Mouse (Mus musculus): ENCODE measurements around the gene Hpdl. TPM values are rescaled to one million over a fixed set of nuclear protein-coding genes. Genes with fewer than 3 reads are reported as not detected.

Hpdl gene
- polyA plus RNA-seq, 1 experiment from 2014 or later = 0.25 TPM

DNA sequence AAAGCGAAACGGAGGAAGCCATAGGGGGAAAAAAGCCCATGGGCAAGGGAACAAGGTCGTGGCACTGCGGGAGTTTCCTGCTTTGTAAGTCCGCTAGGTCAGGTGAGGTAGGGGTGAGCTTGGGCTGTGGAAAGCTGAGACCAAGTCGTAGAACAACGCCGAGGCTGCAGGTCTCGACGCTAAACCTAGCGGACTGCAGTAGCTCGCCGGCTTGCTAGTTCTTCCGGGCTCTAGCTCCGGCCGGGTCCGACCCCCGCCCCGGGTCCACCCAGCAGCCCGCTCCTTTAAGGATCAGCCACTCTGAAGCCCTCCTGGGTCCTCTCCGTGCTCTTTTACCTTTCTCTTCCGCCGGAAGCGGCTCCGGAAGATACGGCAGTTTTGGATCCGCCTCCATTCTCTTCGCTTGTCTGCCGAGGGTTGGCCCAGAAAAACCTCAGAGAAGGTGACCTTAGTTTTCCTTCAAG lies 3.1 kb upstream of the Hpdl start:
- peaks cover 11% of the 10 kb centered on the region for H3K27me3 ChIP-seq (replicated peaks; ENCODE audit: insufficient read depth, low read length)
- peak overlapping the region; percentile 80 for H3K4me2 ChIP-seq (replicated peaks; ENCODE audit: low read depth, low read length)
- H3K9me3 ChIP-seq (ENCODE audit: low read length) = no peaks in the 10 kb centered on the region
- H3K4me1 ChIP-seq (ENCODE audit: insufficient read depth, low read depth, low read length) = peaks cover 17% of the 10 kb centered on the region; the same call in 1 of the 2 replicates
- no peaks in the 10 kb centered on the region for H3K36me3 ChIP-seq (ENCODE audit: insufficient read depth, low read length)
- H3K4me3 ChIP-seq (ENCODE audit: low read depth, low read length) = peak overlapping the region; percentile 57
- ATAC-seq (peak; percentile 46; the same call in 1 of the 2 replicates), DNase-seq (ENCODE audit: low spot score) (peak; percentile 79)
- H3K27ac ChIP-seq (ENCODE audit: low read length) = peak overlapping the region; percentile 74; the same call in 1 of the 2 replicates
- TF ChIP-seq CTCF (IDR thresholded peaks at IDR 0.05) (no peak), EP300 (IDR thresholded peaks at IDR 0.05) (no peak)
- under 1% methylated on average over 29 of the region's 29 CpGs for WGBS
- H3K9ac ChIP-seq (replicated peaks; ENCODE audit: low read depth) = peak overlapping the region; percentile 60

DNA sequence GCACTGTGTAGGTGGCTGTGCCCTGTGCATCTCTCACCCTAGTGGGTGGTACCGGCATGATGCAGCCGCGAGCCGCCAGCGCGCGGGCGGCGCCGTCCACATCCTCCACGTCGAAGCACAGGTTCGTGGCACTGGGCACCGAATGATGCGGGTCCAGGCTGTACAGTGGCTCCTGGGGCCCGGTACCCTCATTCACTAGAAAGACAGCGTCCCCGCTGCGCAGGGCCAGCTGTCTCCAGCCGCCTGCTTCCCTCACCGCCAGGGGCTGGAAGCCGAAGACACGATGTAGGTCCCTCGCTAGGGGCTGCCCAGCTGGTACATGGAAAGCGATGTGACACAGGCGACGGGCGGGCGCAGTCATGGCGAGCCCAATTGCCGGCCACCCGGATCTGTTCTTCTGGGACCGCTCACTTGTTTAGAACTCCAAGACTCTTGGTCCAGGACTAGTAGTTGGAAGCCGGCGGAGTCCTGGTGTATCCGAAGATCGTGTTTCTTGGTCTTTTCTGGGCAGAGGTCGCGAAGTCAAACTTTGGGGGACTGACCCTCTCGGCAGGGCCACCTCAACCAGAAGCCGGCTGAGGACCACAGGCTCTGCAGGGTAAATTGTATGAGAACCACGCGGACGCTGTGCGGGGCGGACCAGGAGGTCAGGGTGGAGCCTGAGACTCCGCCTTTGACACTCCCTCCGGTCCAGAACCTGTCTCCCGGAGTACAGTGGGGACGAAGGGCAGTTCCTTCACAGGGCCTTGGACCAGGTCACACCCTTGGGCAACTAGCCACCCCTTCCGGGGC lies 409 bp downstream of the Hpdl start:
- ATAC-seq (peak; percentile 86), DNase-seq (ENCODE audit: low spot score) (peak; percentile 86)
- H3K36me3 ChIP-seq (ENCODE audit: insufficient read depth, low read length) = 0 out of 2 replicates have a peak, but pooled peaks cover 4% of the 10 kb centered on the region
- 0 out of 2 replicates have a peak overlapping the region, but pooled peaks have one; percentile 3 for H3K9ac ChIP-seq (replicated peaks; ENCODE audit: low read depth)
- TF ChIP-seq EP300 (IDR thresholded peaks at IDR 0.05) (no peak), CTCF (IDR thresholded peaks at IDR 0.05) (peak; percentile 65)
- H3K4me1 ChIP-seq (ENCODE audit: insufficient read depth, low read depth, low read length) = peaks cover 17% of the 10 kb centered on the region; the same call in 1 of the 2 replicates
- no peaks in the 10 kb centered on the region for H3K9me3 ChIP-seq (ENCODE audit: low read length)
- under 1% methylated on average over 49 of the region's 51 CpGs for WGBS
- peak overlapping the region; percentile 91 for H3K4me2 ChIP-seq (replicated peaks; ENCODE audit: low read depth, low read length)
- peak overlapping the region; percentile 46 for H3K4me3 ChIP-seq (ENCODE audit: low read depth, low read length)
- peaks cover 11% of the 10 kb centered on the region for H3K27me3 ChIP-seq (replicated peaks; ENCODE audit: insufficient read depth, low read length)
- no peak overlapping the region for H3K27ac ChIP-seq (ENCODE audit: low read length)

DNA sequence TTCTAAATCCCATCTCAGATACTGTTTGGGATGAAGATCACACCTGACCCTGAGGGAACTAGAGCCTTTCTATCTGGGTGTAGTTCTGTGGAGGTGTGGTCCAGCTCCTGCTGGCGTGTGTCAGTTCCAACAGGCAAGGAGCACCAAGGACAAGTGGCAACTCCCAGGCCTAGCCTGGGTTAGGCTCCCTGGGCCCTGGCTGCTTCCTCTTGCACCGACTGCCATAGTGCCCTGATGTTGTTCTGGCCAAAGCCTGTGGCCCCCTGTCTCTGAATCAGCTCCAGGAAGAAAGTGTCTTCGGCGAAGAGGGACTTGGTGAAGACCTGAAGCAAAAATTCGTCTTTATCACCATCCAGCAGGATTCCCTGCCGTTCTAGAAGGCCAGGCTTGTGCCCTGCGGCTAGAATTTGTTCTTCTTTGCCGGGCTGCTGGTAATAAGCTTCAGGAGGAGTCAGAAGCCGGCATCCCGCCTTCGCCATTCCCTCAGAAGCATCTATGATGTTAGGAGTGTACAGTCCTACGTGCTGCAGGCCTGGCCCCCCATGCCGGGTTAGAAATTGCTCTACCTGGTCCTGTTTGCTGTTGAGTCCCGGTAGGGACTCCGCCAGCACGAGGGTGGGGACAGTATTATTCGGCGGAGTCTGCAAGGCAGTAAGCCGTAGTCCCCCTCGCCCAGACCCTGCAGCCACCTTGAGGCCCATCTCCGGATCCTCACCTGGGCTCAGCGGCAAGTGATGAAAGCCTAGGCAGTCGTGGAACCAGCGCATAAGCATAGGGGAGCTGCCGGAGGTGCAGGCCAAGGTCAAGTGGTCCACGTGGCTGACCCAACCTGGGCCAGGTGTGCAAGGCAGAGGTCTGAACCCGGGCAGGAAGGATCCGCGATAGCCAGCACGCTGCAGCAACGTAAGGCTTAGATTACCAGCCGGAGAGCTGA lies 1.3 kb downstream of the Hpdl start:
- Histone ChIP-seq H3K36me3 (ENCODE audit: insufficient read depth, low read length) (0 out of 2 replicates have a peak, but pooled peaks cover 4% of the 10 kb centered on the region), H3K9ac (replicated peaks; ENCODE audit: low read depth) (no peak overlapping the region), H3K27me3 (replicated peaks; ENCODE audit: insufficient read depth, low read length) (peaks cover 11% of the 10 kb centered on the region), H3K4me1 (ENCODE audit: insufficient read depth, low read depth, low read length) (peaks cover 13% of the 10 kb centered on the region; the same call in 1 of the 2 replicates), H3K9me3 (ENCODE audit: low read length) (no peaks in the 10 kb centered on the region), H3K4me2 (replicated peaks; ENCODE audit: low read depth, low read length) (peak overlapping the region; percentile 91), H3K27ac (ENCODE audit: low read length) (no peak overlapping the region), H3K4me3 (ENCODE audit: low read depth, low read length) (peak overlapping the region; percentile 46)
- WGBS = 28% methylated on average over 32 of the region's 32 CpGs
- TF ChIP-seq EP300 (IDR thresholded peaks at IDR 0.05) (no peak), CTCF (IDR thresholded peaks at IDR 0.05) (no peak)
- ATAC-seq (no peak), DNase-seq (ENCODE audit: low spot score) (no peak)

DNA sequence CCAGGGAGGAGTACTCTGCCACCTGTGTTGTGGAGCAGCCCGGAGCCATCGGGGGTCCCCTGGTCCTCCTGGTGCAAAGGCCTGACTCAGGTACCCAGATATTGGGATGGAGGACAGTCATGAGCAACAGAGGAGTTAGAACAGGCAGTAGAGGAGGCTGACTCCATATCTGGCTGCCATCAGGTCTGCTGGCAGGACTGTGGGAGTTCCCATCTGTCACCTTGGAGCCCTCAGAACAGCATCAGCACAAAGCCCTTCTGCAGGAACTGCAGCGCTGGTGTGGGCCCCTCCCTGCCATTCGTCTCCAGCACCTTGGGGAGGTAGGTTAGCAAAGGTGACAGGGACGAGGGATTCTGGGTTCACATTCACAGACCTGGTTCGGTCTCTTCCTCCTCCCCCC lies 4.0 kb downstream of the Hpdl start:
- H3K36me3 ChIP-seq (ENCODE audit: insufficient read depth, low read length) = 0 out of 2 replicates have a peak, but pooled peaks cover 4% of the 10 kb centered on the region
- WGBS = 85% methylated on average over 6 of the region's 6 CpGs
- no peak overlapping the region for H3K4me3 ChIP-seq (ENCODE audit: low read depth, low read length)
- no peak overlapping the region for H3K9ac ChIP-seq (replicated peaks; ENCODE audit: low read depth)
- H3K4me2 ChIP-seq (replicated peaks; ENCODE audit: low read depth, low read length) = no peak overlapping the region
- ATAC-seq (no peak), DNase-seq (ENCODE audit: low spot score) (no peak)
- no peak for TF ChIP-seq CTCF (IDR thresholded peaks at IDR 0.05)
- TF ChIP-seq EP300 (IDR thresholded peaks at IDR 0.05) = no peak
- H3K9me3 ChIP-seq (ENCODE audit: low read length) = no peaks in the 10 kb centered on the region
- H3K27me3 ChIP-seq (replicated peaks; ENCODE audit: insufficient read depth, low read length) = peaks cover 11% of the 10 kb centered on the region
- peaks cover 9% of the 10 kb centered on the region; the same call in 1 of the 2 replicates for H3K4me1 ChIP-seq (ENCODE audit: insufficient read depth, low read depth, low read length)
- no peak overlapping the region for H3K27ac ChIP-seq (ENCODE audit: low read length)

GRCm38 (mm10) chr4:116815276-116815675 lies 6.2 kb downstream of the Hpdl start:
- Histone ChIP-seq H3K4me3 (ENCODE audit: low read depth, low read length) (no peak overlapping the region), H3K27ac (ENCODE audit: low read length) (no peak overlapping the region), H3K9me3 (ENCODE audit: low read length) (no peaks in the 10 kb centered on the region), H3K4me2 (replicated peaks; ENCODE audit: low read depth, low read length) (no peak overlapping the region), H3K4me1 (ENCODE audit: insufficient read depth, low read depth, low read length) (no peaks in the 10 kb centered on the region), H3K9ac (replicated peaks; ENCODE audit: low read depth) (no peak overlapping the region), H3K36me3 (ENCODE audit: insufficient read depth, low read length) (0 out of 2 replicates have a peak, but pooled peaks cover 4% of the 10 kb centered on the region), H3K27me3 (replicated peaks; ENCODE audit: insufficient read depth, low read length) (peaks cover 4% of the 10 kb centered on the region; the same call in 1 of the 2 replicates)
- no peak for DNase-seq (ENCODE audit: low spot score)
- ATAC-seq = no peak
- 91% methylated on average over 5 of the region's 5 CpGs for WGBS
- TF ChIP-seq EP300 (IDR thresholded peaks at IDR 0.05) = no peak
- no peak for TF ChIP-seq CTCF (IDR thresholded peaks at IDR 0.05)

All from lung, postnatal 0 days (tissue).